Mouse (Mus musculus): ENCODE measurements around the gene Mmp20.

DNA sequence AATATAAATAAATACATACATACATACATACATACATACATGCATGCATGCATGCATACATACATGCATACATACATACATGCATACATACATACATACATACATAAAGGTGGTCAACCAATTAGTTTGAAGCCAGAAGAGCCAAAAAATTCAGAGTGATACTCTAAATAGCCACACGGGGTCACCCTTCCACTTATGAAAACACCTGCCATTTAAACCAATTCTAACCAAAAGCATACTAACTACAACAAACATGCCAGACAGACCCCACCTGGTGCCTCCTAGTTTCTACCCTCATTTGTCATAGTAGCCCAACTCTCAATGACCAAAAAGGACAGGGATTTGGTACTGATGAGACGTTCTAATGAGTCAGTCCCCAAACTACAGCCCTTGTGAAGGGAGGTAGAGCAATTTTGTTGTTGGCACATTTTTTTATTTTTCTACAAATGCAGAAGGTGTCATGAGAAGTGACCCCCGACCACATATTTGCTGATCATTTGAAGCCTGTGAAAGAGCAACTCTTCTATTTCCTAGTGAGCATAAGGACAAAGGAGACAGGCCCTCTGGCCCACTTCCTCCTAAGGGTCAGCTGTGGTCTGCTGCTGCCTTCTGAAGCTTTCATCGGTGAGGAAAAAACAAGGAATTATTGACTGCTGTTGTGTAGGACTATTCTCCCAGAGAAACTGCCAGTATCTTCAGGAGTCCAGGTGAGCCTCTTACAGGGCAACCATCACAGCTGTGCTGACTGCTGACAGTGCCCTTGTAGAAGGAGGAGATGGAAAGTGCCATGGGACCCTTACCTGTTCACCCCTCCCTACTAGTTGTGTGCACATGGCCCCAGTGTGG lies 86.3 kb downstream of the Mmp20 start:
- TF ChIP-seq USF1 (IDR thresholded peaks at IDR 0.05; ENCODE audit: low read depth) = no peak
- TF ChIP-seq POLR2A (IDR thresholded peaks at IDR 0.05; ENCODE audit: insufficient read length, low read depth) = no peak

All from myocyte (in vitro differentiated cells).